Mouse (Mus musculus) limb, embryonic 10.5 days (tissue): ENCODE data around the gene Ptprd. TPM values are rescaled to one million over a fixed set of nuclear protein-coding genes. Genes with fewer than 3 reads are reported as not detected.

ENCODE experiments used
- DNase-seq: peaks from one replicate; pipeline ENCODE4 v3.0.0-alpha.2; 2017; ENCODE audit warnings: low spot score
- H3K27ac ChIP-seq: fragments of 300-500 bp; sonication (generic); 2 replicates; pipeline ENCODE4 v1.5.1; 2016; ENCODE audit warnings: mild to moderate bottlenecking
- H3K27me3 ChIP-seq: fragments of 300-500 bp; sonication (generic); 2 replicates; pipeline ENCODE4 v1.6.1; 2016; ENCODE audit warnings: low read depth, mild to moderate bottlenecking; ENCODE audit not compliant: poor library complexity, severe bottlenecking
- H3K36me3 ChIP-seq: fragments of 300-500 bp; sonication (generic); 2 replicates; pipeline ENCODE4 v1.6.1; 2016; ENCODE audit warnings: mild to moderate bottlenecking, moderate library complexity
- H3K4me1 ChIP-seq: fragments of 300-500 bp; sonication (generic); 2 replicates; pipeline ENCODE4 v1.6.1; 2016
- H3K4me3 ChIP-seq: fragments of 300-500 bp; sonication (generic); 2 replicates; pipeline ENCODE4 v1.5.1; 2016; ENCODE audit warnings: mild to moderate bottlenecking, moderate library complexity
- H3K9me3 ChIP-seq: fragments of 300-500 bp; sonication (generic); replicated peaks from 2 replicates; pipeline ENCODE4 v1.6.1; 2016; ENCODE audit warnings: mild to moderate bottlenecking
- WGBS: fragments of 180-500 bp; shearing (Covaris S2); methylation state at CpG from one replicate; pipeline ENCODE4 v1.1.7; 2016; 5-methylcytosine and 5-hydroxymethylcytosine counted together
- polyA plus RNA-seq: library from polyadenylated mRNA; unstranded; fragments of >200 nt; fragmentation: Nextera tagmentation; extraction: Ambion mirVana; gene quantifications from 2 replicates; pipeline ENCODE4 v1.2.1, GENCODE M21; 2016

Gene Ptprd
- polyA plus RNA-seq, 1 experiment from 2014 or later, result 15.6 TPM

DNA sequence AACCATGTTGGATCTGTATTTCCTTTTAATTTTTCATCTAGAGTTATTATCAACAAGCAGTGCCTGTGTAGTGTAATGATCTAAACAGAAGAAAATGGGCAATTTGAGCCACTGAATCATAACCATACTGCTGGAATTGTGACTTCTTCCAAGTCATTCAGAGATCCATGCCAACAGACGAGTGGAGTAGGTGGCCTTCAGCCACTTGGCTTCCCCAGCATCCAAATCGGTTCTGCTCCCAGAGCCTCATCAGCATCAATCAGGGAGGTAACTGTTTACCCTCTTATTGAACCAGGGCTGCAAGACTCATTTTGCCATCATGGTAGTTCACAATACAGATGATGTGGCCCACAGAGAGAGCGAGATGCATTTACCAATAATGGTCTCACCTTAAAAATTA, 1536.0 kb downstream of the Ptprd start:
- Histone ChIP-seq H3K9me3 (no peaks in the 10 kb centered on the region), H3K36me3 (no peaks in the 10 kb centered on the region), H3K4me3 (no peak overlapping the region), H3K27ac (no peak overlapping the region), H3K4me1 (no peaks in the 10 kb centered on the region), H3K27me3 (no peaks in the 10 kb centered on the region)
- WGBS, result 79% methylated on average over 3 of the region's 3 CpGs
- DNase-seq, result no peak

DNA sequence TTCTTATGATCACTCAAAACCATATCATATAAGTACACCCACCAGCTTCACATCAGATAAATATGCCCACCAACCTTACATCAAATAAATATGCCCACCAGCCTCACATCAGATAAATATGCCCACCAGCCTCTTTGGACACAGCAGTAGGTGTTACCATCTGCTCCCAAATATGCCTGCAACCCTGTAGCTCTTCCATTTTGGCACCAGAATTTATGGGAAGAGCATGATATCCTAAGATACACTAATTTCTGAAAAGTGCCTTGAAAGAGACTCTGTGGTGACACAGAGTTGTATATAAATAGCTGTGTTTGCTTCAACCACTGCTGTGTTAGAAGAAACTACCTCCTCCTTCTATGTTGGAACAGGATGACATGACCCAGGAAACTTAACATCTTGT, 1538.5 kb downstream of the Ptprd start:
- Histone ChIP-seq H3K36me3 (no peaks in the 10 kb centered on the region), H3K4me1 (no peaks in the 10 kb centered on the region), H3K27me3 (no peaks in the 10 kb centered on the region), H3K27ac (no peak overlapping the region), H3K9me3 (no peaks in the 10 kb centered on the region), H3K4me3 (no peak overlapping the region)
- no peak for DNase-seq

GRCm38 (mm10) chr4:76672653-76673052, 1539.1 kb downstream of the Ptprd start:
- Histone ChIP-seq H3K27me3 (no peaks in the 10 kb centered on the region), H3K9me3 (no peaks in the 10 kb centered on the region), H3K4me1 (no peaks in the 10 kb centered on the region), H3K4me3 (no peak overlapping the region), H3K27ac (no peak overlapping the region), H3K36me3 (no peaks in the 10 kb centered on the region)
- DNase-seq, result no peak

DNA sequence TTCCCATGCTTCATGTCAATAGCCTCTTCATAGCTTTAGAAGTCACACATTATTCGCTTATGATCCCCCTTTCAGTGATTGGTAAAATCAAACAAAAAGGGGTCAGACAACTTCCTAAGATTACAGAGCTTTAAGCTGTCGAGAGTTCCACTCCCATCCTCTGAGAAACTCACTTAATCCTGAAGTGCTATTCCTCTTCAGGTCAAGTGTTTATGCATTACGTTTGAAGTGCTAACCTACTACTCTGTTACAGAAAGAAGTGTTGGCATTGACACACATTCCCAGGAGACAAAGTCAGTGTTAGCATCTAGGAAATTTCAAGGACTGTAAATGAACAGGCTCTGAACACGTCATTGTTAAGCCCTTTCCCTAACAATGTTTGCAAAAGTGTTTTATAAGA, 1550.0 kb downstream of the Ptprd start:
- Histone ChIP-seq H3K4me3 (no peak overlapping the region), H3K9me3 (no peaks in the 10 kb centered on the region), H3K27me3 (no peaks in the 10 kb centered on the region), H3K4me1 (no peaks in the 10 kb centered on the region), H3K36me3 (no peaks in the 10 kb centered on the region), H3K27ac (no peak overlapping the region)
- 66% methylated on average over 4 of the region's 4 CpGs for WGBS
- no peak for DNase-seq

DNA sequence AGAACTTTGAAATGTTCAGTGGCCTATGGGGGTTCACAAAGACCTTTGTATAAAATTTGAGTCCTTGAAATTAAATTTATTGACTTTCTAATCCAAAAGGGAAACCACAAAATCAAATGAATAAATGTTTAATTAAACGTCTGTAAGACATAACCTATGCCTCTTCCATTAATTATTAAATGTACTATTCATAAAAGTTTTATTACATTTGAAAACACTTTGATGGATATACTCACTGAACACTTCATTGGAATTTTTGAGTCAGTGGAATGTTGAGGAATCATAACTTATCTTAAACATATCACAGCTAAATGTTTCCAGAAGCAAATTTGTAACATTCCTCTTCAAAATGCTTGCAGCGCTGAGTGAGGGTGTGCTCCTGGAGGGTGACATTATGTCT, 1551.6 kb downstream of the Ptprd start:
- Histone ChIP-seq H3K36me3 (no peaks in the 10 kb centered on the region), H3K9me3 (no peaks in the 10 kb centered on the region), H3K27me3 (no peaks in the 10 kb centered on the region), H3K4me1 (no peaks in the 10 kb centered on the region), H3K4me3 (no peak overlapping the region), H3K27ac (no peak overlapping the region)
- no peak for DNase-seq
- WGBS, result 87% methylated on average over 2 of the region's 2 CpGs

- Histone ChIP-seq H3K9me3 (no peaks in the 10 kb centered on the region), H3K27me3 (no peaks in the 10 kb centered on the region), H3K4me1 (no peaks in the 10 kb centered on the region), H3K36me3 (no peaks in the 10 kb centered on the region), H3K27ac (no peak overlapping the region), H3K4me3 (no peak overlapping the region)
- WGBS, result 86% methylated on average over 3 of the region's 3 CpGs
- no peak for DNase-seq
Measured at GRCm38 (mm10) chr4:76656734-76657133, 1555.0 kb downstream of the Ptprd start.

- H3K4me1 ChIP-seq, result no peaks in the 10 kb centered on the region
- H3K9me3 ChIP-seq, result no peaks in the 10 kb centered on the region
Measured at GRCm38 (mm10) chr4:76652971-76653370, 1558.8 kb downstream of the Ptprd start.

GRCm38 (mm10) chr4:76621740-76622139, 1590.0 kb downstream of the Ptprd start:
- H3K27me3 ChIP-seq, result no peaks in the 10 kb centered on the region
- 86% methylated on average over 7 of the region's 7 CpGs for WGBS
- no peak overlapping the region for H3K4me3 ChIP-seq
- H3K4me1 ChIP-seq, result no peaks in the 10 kb centered on the region
- H3K27ac ChIP-seq, result no peak overlapping the region
- H3K9me3 ChIP-seq, result no peaks in the 10 kb centered on the region
- no peaks in the 10 kb centered on the region for H3K36me3 ChIP-seq
- no peak for DNase-seq

More at GRCm38 (mm10) chr4:76652971-76653370, 1558.8 kb downstream of the Ptprd start:
- Histone ChIP-seq H3K36me3 (no peaks in the 10 kb centered on the region), H3K27ac (no peak overlapping the region), H3K4me3 (no peak overlapping the region), H3K27me3 (no peaks in the 10 kb centered on the region)
- 85% methylated on average over 2 of the region's 2 CpGs for WGBS
- DNase-seq, result no peak

DNA sequence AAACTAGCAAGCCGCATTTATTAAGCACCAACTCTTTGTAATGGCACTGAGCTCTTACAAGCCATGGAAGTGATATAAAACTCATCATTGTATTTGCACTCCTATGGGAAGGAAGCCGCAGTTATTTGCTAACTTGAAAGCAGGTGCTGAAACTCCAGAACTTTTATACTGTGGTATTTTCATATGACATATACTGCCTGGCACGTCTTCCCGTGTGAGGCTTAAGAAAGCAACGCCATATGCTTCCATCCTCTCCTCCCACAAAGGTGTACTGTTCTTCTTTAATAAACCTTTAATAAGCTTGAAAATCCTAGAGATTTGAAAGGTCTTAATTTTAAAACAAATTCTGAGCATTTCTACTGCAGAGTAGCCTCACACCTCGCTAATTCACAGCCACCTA, 1595.1 kb downstream of the Ptprd start:
- Histone ChIP-seq H3K27ac (no peak overlapping the region), H3K36me3 (no peaks in the 10 kb centered on the region), H3K9me3 (no peaks in the 10 kb centered on the region), H3K4me3 (no peak overlapping the region), H3K4me1 (no peaks in the 10 kb centered on the region), H3K27me3 (no peaks in the 10 kb centered on the region)
- 93% methylated on average over 6 of the region's 6 CpGs for WGBS
- DNase-seq, result no peak

GRCm38 (mm10) chr4:76608246-76608645, 1603.5 kb downstream of the Ptprd start:
- H3K9me3 ChIP-seq, result no peaks in the 10 kb centered on the region
- H3K4me3 ChIP-seq, result no peak overlapping the region
- H3K27ac ChIP-seq, result no peak overlapping the region
- no peaks in the 10 kb centered on the region for H3K27me3 ChIP-seq
- H3K36me3 ChIP-seq, result no peaks in the 10 kb centered on the region
- DNase-seq, result no peak
- H3K4me1 ChIP-seq, result peaks cover 8% of the 10 kb centered on the region; the same call in 1 of the 2 replicates
- WGBS, result 37% methylated on average over 7 of the region's 7 CpGs

GRCm38 (mm10) chr4:76606808-76607207, 1605.0 kb downstream of the Ptprd start:
- no peak for DNase-seq
- no peak overlapping the region for H3K4me3 ChIP-seq
- H3K27me3 ChIP-seq, result no peaks in the 10 kb centered on the region
- no peaks in the 10 kb centered on the region for H3K9me3 ChIP-seq
- 39% methylated on average over 2 of the region's 2 CpGs for WGBS
- H3K4me1 ChIP-seq, result peaks cover 8% of the 10 kb centered on the region; the same call in 1 of the 2 replicates
- no peak overlapping the region for H3K27ac ChIP-seq
- H3K36me3 ChIP-seq, result no peaks in the 10 kb centered on the region

- Histone ChIP-seq H3K4me3 (no peak overlapping the region), H3K9me3 (no peaks in the 10 kb centered on the region), H3K4me1 (no peaks in the 10 kb centered on the region), H3K36me3 (no peaks in the 10 kb centered on the region), H3K27ac (no peak overlapping the region), H3K27me3 (no peaks in the 10 kb centered on the region)
- 92% methylated on average over 1 of the region's 1 CpGs for WGBS
- DNase-seq, result no peak
Measured at GRCm38 (mm10) chr4:76590722-76591121, 1621.0 kb downstream of the Ptprd start.

DNA sequence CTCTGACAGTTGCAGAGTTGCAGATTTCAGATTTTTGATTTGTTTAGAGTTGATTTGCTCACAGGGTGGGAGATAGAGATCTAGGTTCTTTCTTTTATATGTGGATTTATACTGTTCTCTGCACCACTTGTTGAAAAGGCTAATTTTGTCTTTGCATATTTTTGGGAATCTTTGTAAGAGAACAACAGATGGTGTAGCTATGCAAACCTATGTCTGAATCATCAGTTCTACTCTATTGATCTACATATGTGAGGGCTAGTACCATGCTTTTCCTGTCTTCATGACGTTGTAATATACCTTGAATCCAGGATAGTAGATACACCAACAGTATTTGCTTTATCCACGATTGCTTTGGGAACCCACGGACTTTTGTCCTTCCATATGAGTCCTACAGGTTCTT, 1628.7 kb downstream of the Ptprd start:
- WGBS, result 88% methylated on average over 3 of the region's 3 CpGs
- DNase-seq, result no peak
- no peaks in the 10 kb centered on the region for H3K9me3 ChIP-seq
- H3K27me3 ChIP-seq, result no peaks in the 10 kb centered on the region
- no peak overlapping the region for H3K27ac ChIP-seq
- H3K4me1 ChIP-seq, result no peaks in the 10 kb centered on the region
- H3K36me3 ChIP-seq, result no peaks in the 10 kb centered on the region
- no peak overlapping the region for H3K4me3 ChIP-seq

GRCm38 (mm10) chr4:76566006-76566405, 1645.8 kb downstream of the Ptprd start:
- no peak overlapping the region for H3K4me3 ChIP-seq
- H3K36me3 ChIP-seq, result no peaks in the 10 kb centered on the region
- no peaks in the 10 kb centered on the region for H3K27me3 ChIP-seq
- no peak overlapping the region for H3K27ac ChIP-seq
- no peak for DNase-seq
- no peaks in the 10 kb centered on the region for H3K4me1 ChIP-seq
- no peaks in the 10 kb centered on the region for H3K9me3 ChIP-seq
